Mouse (Mus musculus) CH12F3 (cell line): Measurements from ENCODE around the gene Il22ra1.
"Not testable (repeated sequence)": the region's sequence is repeated elsewhere in the genome, so short reads cannot be mapped to it uniquely, and the experiment has no call there.

Experiments used
- in situ Hi-C: fragments of 300-500 bp; cut with MboI; formaldehyde crosslinking; loops from 2 replicates; pipeline ENCODE4 v1.14.3; 2020; ENCODE audit warnings: low sequenced_read_pairs

The Il22ra1 gene

DNA sequence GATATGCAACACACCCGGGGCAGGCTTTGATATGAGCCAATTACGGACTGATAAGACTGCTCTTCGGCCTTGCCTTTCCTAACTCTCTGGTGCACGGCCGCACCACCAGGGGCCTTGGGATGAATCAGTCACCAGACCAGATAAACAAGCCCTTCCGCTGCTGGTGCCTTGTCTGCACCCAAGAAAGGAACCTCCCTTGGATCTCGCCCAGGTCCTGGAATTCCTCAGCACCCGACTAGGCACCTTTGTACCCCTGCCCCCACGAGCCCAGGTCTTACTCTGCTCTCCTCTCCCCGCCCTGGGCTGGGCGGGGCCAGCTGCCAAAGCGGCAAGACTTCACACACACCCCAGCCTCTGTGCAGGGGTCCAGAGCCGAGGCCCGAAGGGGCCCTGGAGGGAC is at the start of gene Il22ra1:
TSS of gene Il22ra1 (plus strand) at position 356 of the 400 bp plus-strand sequence.
- in situ Hi-C loops: no loop called here

DNA sequence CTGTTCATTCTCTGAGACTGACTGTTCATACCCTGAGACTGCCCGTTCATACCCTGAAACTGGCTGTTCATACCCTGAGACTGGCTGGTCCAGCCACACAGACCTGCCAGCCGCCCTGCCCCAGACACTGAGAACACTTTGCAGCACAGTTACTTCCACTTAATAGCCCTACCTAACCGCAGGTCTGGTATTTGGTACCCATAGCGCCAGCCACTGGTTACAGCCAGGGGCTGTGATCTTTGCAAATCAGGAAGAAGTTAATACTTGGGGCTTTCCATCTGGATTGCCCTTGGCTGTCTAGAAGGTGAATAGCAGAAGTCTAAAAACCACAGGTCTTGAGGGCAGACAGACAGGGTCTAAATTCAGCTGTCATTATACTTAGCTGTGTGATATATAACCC is 48.7 kb upstream of the Il22ra1 start:
- in situ Hi-C loops: no loop called here

DNA sequence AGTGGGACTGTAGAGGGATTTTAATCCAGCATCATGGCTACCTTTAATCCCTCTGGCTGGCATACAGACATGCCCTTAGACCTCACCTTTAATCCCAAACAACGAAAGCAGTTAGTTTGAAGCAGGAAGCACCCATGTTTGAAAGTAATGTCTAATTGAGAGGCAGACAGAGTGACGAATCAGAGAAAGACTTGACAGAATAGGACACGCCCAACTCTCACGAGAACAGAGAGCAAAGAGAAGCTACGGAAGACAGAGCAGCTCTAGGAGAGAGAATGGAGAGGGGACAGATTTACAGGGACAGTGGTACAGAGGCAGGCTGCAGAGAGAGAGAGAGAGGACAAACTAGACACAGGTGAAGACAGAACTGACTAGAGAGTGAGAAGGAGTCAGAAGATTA is 46.2 kb upstream of the Il22ra1 start:
- in situ Hi-C loops: no loop called here

DNA sequence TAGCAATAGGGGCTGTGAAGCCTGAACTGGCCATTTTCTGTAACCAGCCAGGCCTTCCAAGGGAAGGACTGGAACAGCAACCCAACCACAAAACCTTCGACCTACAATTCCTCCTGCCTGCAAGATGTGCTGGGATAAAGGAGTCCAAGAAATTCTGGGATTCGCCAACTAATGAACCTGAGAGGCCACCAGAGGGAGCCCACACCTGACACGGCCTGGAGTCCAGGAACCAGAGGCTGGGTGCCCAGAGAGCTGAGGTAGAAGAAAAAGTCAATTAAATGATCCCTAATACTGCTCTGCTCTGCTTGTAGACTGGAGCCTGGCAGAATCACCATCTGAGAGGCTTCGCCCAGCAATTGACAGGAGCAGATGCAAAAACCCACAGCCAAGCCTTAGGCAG is 44.4 kb upstream of the Il22ra1 start:
- in situ Hi-C loops: no loop called here

GRCm38 (mm10) chr4:135684731-135685130 is 43.2 kb upstream of the Il22ra1 start:
- in situ Hi-C loops: no loop called here

DNA sequence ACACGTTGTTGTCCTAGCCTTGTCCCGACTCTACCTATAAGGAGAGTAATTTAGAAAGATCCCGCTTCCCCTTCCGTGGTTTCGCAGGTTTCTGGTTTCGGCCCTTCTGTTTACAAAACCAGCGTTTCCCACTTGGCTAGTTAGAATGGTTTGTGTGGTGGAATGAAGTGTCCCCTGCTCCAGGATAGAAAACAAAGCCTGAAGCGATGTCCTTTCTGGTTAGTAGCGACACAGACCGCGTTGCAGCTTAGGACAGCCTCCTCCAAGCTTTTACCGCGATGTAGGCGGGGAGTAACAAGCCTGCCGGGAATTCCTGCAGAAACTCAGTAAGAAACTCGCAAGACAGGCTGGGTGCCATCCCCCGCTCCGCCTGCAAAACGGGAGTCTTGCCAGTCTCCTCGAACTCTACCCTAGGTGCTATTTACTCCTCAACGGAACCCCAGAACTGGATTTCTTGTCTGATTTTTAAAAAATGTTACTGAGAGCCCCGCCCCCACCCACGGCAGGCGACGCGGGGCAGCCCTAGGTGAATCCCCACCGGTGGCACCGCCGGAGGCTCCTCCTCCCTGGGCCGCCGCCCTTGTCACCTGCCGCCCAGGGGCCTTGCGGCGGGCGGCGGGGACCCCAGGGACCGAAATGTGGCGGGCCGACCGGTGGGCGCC is 41.9 kb upstream of the Il22ra1 start, which contains the start of gene Ifnlr1:
TSS of gene Ifnlr1 (plus strand) at position 382 of the 662 bp plus-strand sequence.
- in situ Hi-C loops: no loop called here

DNA sequence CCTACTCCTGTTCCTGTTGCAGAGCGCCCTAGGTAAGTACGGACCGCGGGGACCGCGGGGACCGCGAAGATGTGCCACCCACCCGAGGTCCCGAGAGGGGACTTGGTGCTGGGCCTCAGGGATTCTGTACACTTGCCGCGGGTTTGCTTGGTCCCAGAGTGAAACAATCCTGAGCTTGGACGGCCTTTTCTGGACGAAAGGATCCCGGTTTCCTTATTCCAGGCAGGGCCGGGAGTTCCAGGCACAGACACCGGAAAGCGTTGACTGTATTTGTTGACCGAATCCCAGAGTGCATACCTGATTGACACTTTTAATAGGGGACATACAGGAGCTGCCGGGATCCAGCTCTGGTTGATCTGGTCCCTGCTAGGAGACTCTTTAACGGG is 41.4 kb upstream of the Il22ra1 start:
- in situ Hi-C loops: no loop called here

DNA sequence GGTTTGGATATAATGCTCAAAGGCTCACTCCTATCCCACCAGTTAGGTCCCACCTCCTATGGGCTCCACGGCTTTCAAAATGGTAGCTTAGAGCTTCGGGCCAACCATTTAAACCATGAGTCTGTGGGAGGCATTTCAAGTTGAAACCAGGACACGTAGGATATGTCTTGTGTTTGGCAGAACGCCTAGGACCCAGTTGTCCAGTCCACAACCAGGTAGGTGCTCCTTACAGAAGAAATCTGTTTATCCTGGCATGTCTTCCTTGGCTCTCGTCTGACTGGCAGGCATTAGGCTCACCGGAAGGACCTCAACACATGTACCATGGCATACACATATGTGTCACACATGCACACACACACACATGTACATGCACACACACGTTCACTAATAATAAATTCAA is 38.2 kb upstream of the Il22ra1 start:
- in situ Hi-C loops: no loop called here

GRCm38 (mm10) chr4:135690241-135690640 is 37.7 kb upstream of the Il22ra1 start:
- in situ Hi-C loops: no loop called here

DNA sequence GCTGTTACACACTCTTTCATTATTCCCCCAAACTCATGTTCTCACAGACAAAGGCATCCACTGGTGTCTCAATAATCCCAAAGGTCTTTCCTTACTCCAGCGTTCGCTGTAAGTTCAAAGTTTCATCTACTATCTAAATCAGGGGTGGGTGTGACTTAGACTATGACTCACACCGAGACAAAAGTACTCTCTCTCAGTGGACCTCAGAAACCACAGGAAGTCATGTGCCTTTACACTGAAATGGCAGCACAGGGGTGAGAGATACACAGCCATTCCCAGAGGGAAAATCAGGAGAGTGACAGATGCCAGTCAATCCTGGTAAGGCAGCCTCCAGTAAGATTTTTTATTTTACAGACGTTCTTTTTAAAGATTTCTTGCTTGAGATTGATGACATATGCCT is 35.1 kb upstream of the Il22ra1 start:
- in situ Hi-C loops: no loop called here

GRCm38 (mm10) chr4:135698498-135698897 is 29.5 kb upstream of the Il22ra1 start:
- in situ Hi-C loops: no loop called here

DNA sequence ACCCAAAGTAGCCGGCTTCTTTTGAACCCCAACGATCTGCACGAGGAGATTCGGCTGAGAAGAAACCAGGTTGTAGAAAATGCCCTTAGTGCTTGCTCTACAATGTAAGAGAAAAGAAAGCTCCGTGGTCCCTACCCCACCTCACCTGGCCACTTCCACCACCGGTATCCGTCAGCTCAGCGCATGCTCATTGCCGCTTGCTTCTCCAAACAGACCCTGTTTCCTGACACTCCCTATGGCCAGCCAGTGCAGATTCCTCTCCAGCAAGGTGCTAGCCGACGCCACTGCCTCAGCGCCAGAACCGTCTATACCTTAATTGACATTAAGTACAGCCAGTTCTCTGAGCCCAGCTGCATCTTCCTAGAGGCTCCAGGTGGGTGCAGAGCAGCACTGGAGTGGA is 24.5 kb upstream of the Il22ra1 start:
- in situ Hi-C loops: no loop called here

DNA sequence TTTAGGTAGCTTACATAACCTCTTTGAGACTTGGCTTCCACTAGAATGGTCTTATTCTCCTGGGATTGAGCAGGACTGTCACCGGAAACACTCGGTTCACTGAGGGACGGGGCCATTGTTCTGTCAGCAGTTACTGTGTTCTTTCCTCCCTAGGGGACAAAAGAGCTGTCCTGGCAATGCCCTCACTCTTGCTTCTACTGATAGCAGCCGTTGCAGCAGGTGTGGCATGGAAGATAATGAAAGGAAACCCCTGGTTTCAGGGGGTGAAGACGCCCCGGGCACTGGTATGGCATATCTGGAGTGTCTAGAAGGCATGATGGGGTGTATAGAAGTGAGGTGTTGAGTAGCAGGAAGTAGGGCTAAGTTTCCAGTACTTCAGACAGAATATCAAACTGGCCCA is 24.0 kb upstream of the Il22ra1 start:
- in situ Hi-C loops: no loop called here

DNA sequence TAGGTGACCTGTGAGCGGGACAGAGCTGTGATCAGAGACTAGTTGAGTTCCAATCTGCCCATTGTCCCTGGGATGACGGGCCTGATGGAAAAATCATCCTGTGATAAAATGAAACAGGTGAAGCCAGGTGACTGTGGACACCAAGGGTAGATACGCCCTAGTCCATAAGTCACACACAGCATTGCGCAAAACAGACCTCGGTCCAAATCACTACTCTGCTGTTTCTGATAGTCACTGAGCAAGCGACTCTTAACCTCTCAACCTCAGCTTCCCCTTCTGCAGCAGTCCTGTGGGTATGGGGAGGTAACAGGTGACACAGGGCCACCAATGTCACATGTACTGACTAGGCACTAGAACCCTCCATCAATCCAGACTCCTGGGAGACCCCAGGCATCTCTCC is 21.9 kb upstream of the Il22ra1 start:
- in situ Hi-C loops: no loop called here

- in situ Hi-C loops: no loop called here
Measured at GRCm38 (mm10) chr4:135709072-135709564, 18.9 kb upstream of the Il22ra1 start.

GRCm38 (mm10) chr4:135709621-135710020 is 18.4 kb upstream of the Il22ra1 start:
- in situ Hi-C loops: no loop called here

DNA sequence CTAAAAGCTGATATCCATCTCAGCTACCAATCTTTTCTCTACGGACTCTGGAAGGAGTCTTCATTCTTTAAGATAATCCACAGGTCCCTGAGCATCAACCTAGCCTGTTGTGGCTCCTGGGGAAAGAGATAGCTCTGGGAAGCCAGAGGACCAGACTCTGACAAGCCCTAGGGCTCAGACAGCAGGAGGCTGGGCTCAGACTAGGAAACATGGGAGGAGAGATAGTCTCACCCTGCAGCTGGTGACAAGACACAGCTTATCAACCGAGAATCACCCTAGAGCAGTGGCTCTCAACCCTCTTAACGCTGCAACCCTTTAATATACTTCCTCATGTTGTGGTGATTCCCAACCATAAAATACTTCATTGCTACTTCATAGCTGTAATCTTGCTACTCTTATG is 17.6 kb upstream of the Il22ra1 start:
- in situ Hi-C loops: no loop called here

DNA sequence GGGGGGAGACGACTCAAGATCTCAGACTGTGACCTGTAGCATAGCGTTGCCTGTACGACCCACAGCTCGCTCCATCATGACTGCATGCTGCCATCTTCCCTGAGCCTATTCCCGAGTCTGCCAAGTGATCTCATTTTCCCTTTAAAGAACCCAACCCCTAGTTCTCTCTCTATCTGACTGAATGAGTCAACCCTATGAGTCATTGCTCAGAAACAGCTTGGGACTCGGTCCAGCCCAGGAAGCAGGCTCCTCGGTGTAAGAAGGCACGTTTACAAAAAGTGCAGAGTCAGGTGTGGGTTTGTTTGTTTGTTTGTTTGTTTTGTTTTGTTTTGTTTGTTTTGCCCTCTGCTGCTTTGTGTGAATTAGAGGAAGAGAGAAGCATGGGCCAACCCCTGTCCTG is 13.2 kb upstream of the Il22ra1 start:
- in situ Hi-C loops: no loop called here

- in situ Hi-C loops: not testable (repeated sequence)
Measured at GRCm38 (mm10) chr4:135716438-135716837, 11.5 kb upstream of the Il22ra1 start.

GRCm38 (mm10) chr4:135722540-135723290 is 5.3 kb upstream of the Il22ra1 start:
- in situ Hi-C loops: no loop called here

- in situ Hi-C loops: no loop called here
Measured at GRCm38 (mm10) chr4:135726416-135726815, 1.6 kb upstream of the Il22ra1 start.

GRCm38 (mm10) chr4:135730204-135730603 is 2.2 kb downstream of the Il22ra1 start:
- in situ Hi-C loops: no loop called here
